Mouse (Mus musculus) urinary bladder, postnatal 4 days (tissue): ENCODE data around the gene Atg101.

ENCODE experiments used
- DNase-seq, 2 experiments: peaks; one replicate each; pipeline ENCODE4 v3.0.0; 2021 to 2022; ENCODE audit warnings: low spot score in 2 of 2

Atg101 gene

GRCm38 (mm10) chr15:101283911-101284750 is at the start of gene Atg101:
TSS of gene Atg101 (plus strand) at chr15:101284272.
- peak; percentile 86 to 91 for DNase-seq

- DNase-seq: peak in 1 of 2 experiments; percentile 16
Observed at GRCm38 (mm10) chr15:101234611-101235341, 49.3 kb upstream of the Atg101 start.

- DNase-seq: peak in 1 of 2 experiments; percentile 17
Observed at GRCm38 (mm10) chr15:101235342-101235698, 48.8 kb upstream of the Atg101 start.

- peak in 1 of 2 experiments; percentile 16 for DNase-seq
Observed at GRCm38 (mm10) chr15:101235728-101236327, 48.2 kb upstream of the Atg101 start.

GRCm38 (mm10) chr15:101236878-101237277 is 47.2 kb upstream of the Atg101 start:
- peak; percentile 55 to 79 for DNase-seq

GRCm38 (mm10) chr15:101238885-101239511 is 45.1 kb upstream of the Atg101 start:
- peak in 1 of 2 experiments; percentile 52 for DNase-seq

- DNase-seq: no peak
Observed at GRCm38 (mm10) chr15:101239821-101240220, 44.3 kb upstream of the Atg101 start.

GRCm38 (mm10) chr15:101240799-101241204 is 43.3 kb upstream of the Atg101 start:
- peak; percentile 75 to 86 for DNase-seq

GRCm38 (mm10) chr15:101241236-101241635 is 42.8 kb upstream of the Atg101 start:
- DNase-seq: no peak

- DNase-seq: no peak
Observed at GRCm38 (mm10) chr15:101241853-101242252, 42.2 kb upstream of the Atg101 start.

GRCm38 (mm10) chr15:101242645-101243044 is 41.4 kb upstream of the Atg101 start:
- DNase-seq: no peak

- no peak for DNase-seq
Observed at GRCm38 (mm10) chr15:101244012-101244411, 40.1 kb upstream of the Atg101 start.

- DNase-seq: peak; percentile 94
Observed at GRCm38 (mm10) chr15:101246231-101247154, 37.6 kb upstream of the Atg101 start.

GRCm38 (mm10) chr15:101247155-101247498 is 36.9 kb upstream of the Atg101 start:
- DNase-seq: no peak

- DNase-seq: no peak
Observed at GRCm38 (mm10) chr15:101248029-101248710, 35.9 kb upstream of the Atg101 start.

- no peak for DNase-seq
Observed at GRCm38 (mm10) chr15:101250220-101250800, 33.8 kb upstream of the Atg101 start.

GRCm38 (mm10) chr15:101251930-101252329 is 32.1 kb upstream of the Atg101 start:
- no peak for DNase-seq

- DNase-seq: no peak
Observed at GRCm38 (mm10) chr15:101252614-101253013, 31.5 kb upstream of the Atg101 start.

- no peak for DNase-seq
Observed at GRCm38 (mm10) chr15:101253563-101253885, 30.5 kb upstream of the Atg101 start.
